Mouse (Mus musculus) MEL (cell line): ENCODE data around the gene Asphd1.

Experiments
- BHLHE40 ChIP-seq: IDR thresholded peaks from 2 replicates; pipeline ENCODE4 v1.6.1; 2012; ENCODE audit warnings: low read depth, mild to moderate bottlenecking, inconsistent platforms, low read length, improper control_type of control experiment, borderline replicate concordance
- CHD1 ChIP-seq: IDR thresholded peaks from 2 replicates; pipeline ENCODE4 v1.6.1; 2012; ENCODE audit warnings: low read depth, mild to moderate bottlenecking, inconsistent platforms, low read length, improper control_type of control experiment
- CHD2 ChIP-seq: IDR thresholded peaks from 2 replicates; pipeline ENCODE4 v1.6.1; 2011; ENCODE audit warnings: low read length, improper control_type of control experiment
- CTCF ChIP-seq, 3 experiments: IDR thresholded peaks in 2 of 3; conservative IDR thresholded peaks in 1 of 3; 2 replicates each; pipeline ENCODE4 v1.5.1; 2011 to 2012; ENCODE audit warnings: low read length in 3 of 3, low read depth in 2 of 3, mild to moderate bottlenecking in 2 of 3, improper control_type of control experiment in 1 of 3, inconsistent platforms in 1 of 3, mixed read lengths in 1 of 3, moderate library complexity in 1 of 3; ENCODE audit not compliant: control insufficient read depth in 1 of 3, insufficient read depth in 1 of 3, poor library complexity in 1 of 3, severe bottlenecking in 1 of 3
- MAZ ChIP-seq: IDR thresholded peaks from 2 replicates; pipeline ENCODE4 v1.6.1; 2012; ENCODE audit warnings: low read depth, mild to moderate bottlenecking, inconsistent platforms, low read length, improper control_type of control experiment
- MXI1 ChIP-seq: IDR thresholded peaks from 2 replicates; pipeline ENCODE4 v1.6.1; 2011; ENCODE audit warnings: mild to moderate bottlenecking, low read depth, low read length, improper control_type of control experiment
- NELFE ChIP-seq: IDR thresholded peaks from 2 replicates; pipeline ENCODE4 v1.6.1; 2011; ENCODE audit warnings: low read depth, low read length, improper control_type of control experiment
- POLR2A ChIP-seq, 2 experiments: IDR thresholded peaks; 2 replicates each; pipeline ENCODE4 v1.6.1; 2011 to 2012; ENCODE audit warnings: low read length in 2 of 2, mild to moderate bottlenecking in 2 of 2, control low read depth in 1 of 2, improper control_type of control experiment in 1 of 2, low read depth in 1 of 2, moderate library complexity in 1 of 2; ENCODE audit not compliant: control insufficient read depth in 1 of 2, insufficient read depth in 1 of 2, poor library complexity in 1 of 2
- TBP ChIP-seq: IDR thresholded peaks from 2 replicates; pipeline ENCODE4 v1.8.0; 2011; ENCODE audit warnings: low read depth, low read length, improper control_type of control experiment
- TCF12 ChIP-seq: IDR thresholded peaks from 2 replicates; pipeline ENCODE4 v1.6.1; 2014; ENCODE audit warnings: low read depth, mild to moderate bottlenecking, inconsistent platforms, low read length, improper control_type of control experiment, moderate library complexity
- USF1 ChIP-seq: IDR thresholded peaks from 2 replicates; pipeline ENCODE4 v1.6.1; 2014; ENCODE audit warnings: low read depth, mild to moderate bottlenecking, inconsistent platforms, low read length, improper control_type of control experiment, moderate library complexity

- no peak for TF ChIP-seq CHD1
- no peak for TF ChIP-seq CTCF (IDR thresholded peaks at IDR 0.05 in 2 of 3, conservative IDR thresholded peaks at IDR 0.05 in 1 of 3; ENCODE audit: control insufficient read depth in 1 of 3, insufficient read depth in 1 of 3, low read depth in 2 of 3, low read length in 3 of 3, poor library complexity in 1 of 3, severe bottlenecking in 1 of 3)
- TF ChIP-seq BHLHE40: no peak
- no peak for TF ChIP-seq MXI1
- no peak for TF ChIP-seq POLR2A (IDR thresholded peaks at IDR 0.05; ENCODE audit: control insufficient read depth in 1 of 2, insufficient read depth in 1 of 2, low read depth in 1 of 2, low read length in 2 of 2, poor library complexity in 1 of 2)
- TF ChIP-seq USF1: no peak
- no peak for TF ChIP-seq CHD2
- no peak for TF ChIP-seq TCF12
- no peak for TF ChIP-seq TBP
- no peak for TF ChIP-seq NELFE
- no peak for TF ChIP-seq MAZ
Observed at GRCm38 (mm10) chr7:126932652-126933051, 16.7 kb downstream of the Asphd1 start.
